Mouse (Mus musculus) brain, embryonic 14.5 days (tissue): ENCODE data around the gene Tdrd3.

Source experiments
- CTCF ChIP-seq: fragments of 200-500 bp; IDR thresholded peaks from 2 replicates; pipeline ENCODE4 v1.5.1; 2012; ENCODE audit warnings: inconsistent platforms, mild to moderate bottlenecking, moderate library complexity, borderline replicate concordance; ENCODE audit not compliant: insufficient read depth, insufficient read length; ENCODE audit errors: extremely low read depth
- POLR2A ChIP-seq: fragments of 200-500 bp; IDR thresholded peaks from 2 replicates; pipeline ENCODE4 v1.6.1; 2012; ENCODE audit warnings: mild to moderate bottlenecking, inconsistent platforms, borderline replicate concordance; ENCODE audit not compliant: poor library complexity, insufficient read depth, insufficient read length, severe bottlenecking; ENCODE audit errors: extremely low read depth

- no peak for TF ChIP-seq POLR2A
- TF ChIP-seq CTCF = no peak
These were observed 56.3 kb downstream of the Tdrd3 start for GRCm38 (mm10) chr14:87472782-87473181.
